Mouse (Mus musculus): ENCODE results near the gene Sgta. TPM values are rescaled to one million over a fixed set of nuclear protein-coding genes. Genes with fewer than 3 reads are reported as not detected.
A peak's percentile ranks its signal among the peaks of the same experiment; 100 is the strongest.

Gene Sgta
- polyA plus RNA-seq, 1 experiment from 2014 or later = 124 TPM

DNA sequence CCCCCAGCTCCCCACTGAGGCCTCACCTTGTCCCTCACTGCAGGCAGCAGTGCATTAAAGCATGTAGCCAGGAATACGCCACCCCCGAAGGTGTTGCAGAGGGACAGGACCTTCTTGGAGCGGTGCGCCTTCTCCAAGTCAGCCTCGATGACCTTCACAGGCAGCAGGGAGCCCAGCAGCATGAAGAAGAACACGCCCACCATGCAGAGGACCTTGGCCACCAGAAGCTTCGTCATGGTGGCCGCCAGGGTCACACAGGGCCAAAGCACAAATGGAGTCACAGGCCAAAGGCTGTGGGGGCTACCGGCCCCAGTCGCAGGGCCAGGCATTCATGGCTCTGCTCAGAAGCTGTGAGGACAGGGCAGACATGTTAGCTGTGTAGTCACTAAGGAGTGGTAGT is 26.4 kb downstream of the Sgta start:
- Histone ChIP-seq H3K4me3 (ENCODE audit: low read depth, low read length) (no peak overlapping the region), H3K9me3 (ENCODE audit: control insufficient read depth) (no peaks in the 10 kb centered on the region), H3K9ac (ENCODE audit: low read depth, low read length) (no peak overlapping the region), H3K27me3 (replicated peaks; ENCODE audit: control insufficient read depth, insufficient read depth, low read length) (no peaks in the 10 kb centered on the region), H3K27ac (ENCODE audit: low read depth, low read length) (no peak overlapping the region), H3K4me1 (replicated peaks; ENCODE audit: control insufficient read depth, insufficient read depth, low read length) (no peaks in the 10 kb centered on the region), H3K4me2 (replicated peaks; ENCODE audit: low read depth) (no peak overlapping the region), H3K36me3 (ENCODE audit: control insufficient read depth, insufficient read depth) (peaks cover 38% of the 10 kb centered on the region)
- WGBS = 87% methylated on average over 10 of the region's 10 CpGs
- no peak for TF ChIP-seq CTCF (IDR thresholded peaks at IDR 0.05; ENCODE audit: low read depth)
- ATAC-seq = no peak

DNA sequence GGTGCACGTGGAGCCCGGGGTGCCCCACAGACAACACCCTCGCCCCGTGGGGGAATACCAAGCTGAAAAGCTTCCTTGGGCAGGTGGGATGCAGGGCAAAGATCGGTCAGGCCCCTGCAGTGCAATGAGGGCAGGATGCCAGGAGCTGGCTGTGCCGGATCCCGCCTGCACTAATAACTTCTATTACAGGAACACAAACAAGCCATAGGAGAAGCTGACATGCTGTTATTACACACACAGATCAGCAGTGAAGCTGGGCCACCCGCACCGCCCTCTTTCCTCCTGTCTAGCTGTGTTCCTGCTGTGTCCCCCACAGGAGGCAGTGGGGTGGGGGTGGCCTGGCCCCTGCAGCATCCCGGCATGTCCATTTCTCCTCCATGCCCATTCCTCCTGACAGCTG is 30.9 kb downstream of the Sgta start:
- Histone ChIP-seq H3K4me1 (replicated peaks; ENCODE audit: control insufficient read depth, insufficient read depth, low read length) (no peaks in the 10 kb centered on the region), H3K9ac (ENCODE audit: low read depth, low read length) (no peak overlapping the region), H3K4me3 (ENCODE audit: low read depth, low read length) (no peak overlapping the region), H3K27ac (ENCODE audit: low read depth, low read length) (no peak overlapping the region), H3K36me3 (ENCODE audit: control insufficient read depth, insufficient read depth) (peaks cover 38% of the 10 kb centered on the region), H3K4me2 (replicated peaks; ENCODE audit: low read depth) (no peak overlapping the region), H3K27me3 (replicated peaks; ENCODE audit: control insufficient read depth, insufficient read depth, low read length) (peaks cover 22% of the 10 kb centered on the region), H3K9me3 (ENCODE audit: control insufficient read depth) (no peaks in the 10 kb centered on the region)
- WGBS = 66% methylated on average over 10 of the region's 10 CpGs
- TF ChIP-seq CTCF (IDR thresholded peaks at IDR 0.05; ENCODE audit: low read depth) = no peak
- ATAC-seq = no peak

- Histone ChIP-seq H3K4me1 (replicated peaks; ENCODE audit: control insufficient read depth, insufficient read depth, low read length) (no peaks in the 10 kb centered on the region), H3K4me2 (replicated peaks; ENCODE audit: low read depth) (no peak overlapping the region), H3K27ac (ENCODE audit: low read depth, low read length) (no peak overlapping the region), H3K36me3 (ENCODE audit: control insufficient read depth, insufficient read depth) (peaks cover 32% of the 10 kb centered on the region), H3K9me3 (ENCODE audit: control insufficient read depth) (no peaks in the 10 kb centered on the region), H3K27me3 (replicated peaks; ENCODE audit: control insufficient read depth, insufficient read depth, low read length) (peaks cover 22% of the 10 kb centered on the region), H3K9ac (ENCODE audit: low read depth, low read length) (no peak overlapping the region), H3K4me3 (ENCODE audit: low read depth, low read length) (no peak overlapping the region)
- no peak for ATAC-seq
- no peak for TF ChIP-seq CTCF (IDR thresholded peaks at IDR 0.05; ENCODE audit: low read depth)
Measured at GRCm38 (mm10) chr10:81028219-81028618, 31.8 kb downstream of the Sgta start.

- 51% methylated on average over 4 of the region's 4 CpGs for WGBS
- Histone ChIP-seq H3K36me3 (ENCODE audit: control insufficient read depth, insufficient read depth) (peaks cover 24% of the 10 kb centered on the region), H3K9ac (ENCODE audit: low read depth, low read length) (no peak overlapping the region), H3K9me3 (ENCODE audit: control insufficient read depth) (no peaks in the 10 kb centered on the region), H3K27ac (ENCODE audit: low read depth, low read length) (no peak overlapping the region), H3K4me1 (replicated peaks; ENCODE audit: control insufficient read depth, insufficient read depth, low read length) (no peaks in the 10 kb centered on the region), H3K4me2 (replicated peaks; ENCODE audit: low read depth) (no peak overlapping the region), H3K27me3 (replicated peaks; ENCODE audit: control insufficient read depth, insufficient read depth, low read length) (peaks cover 26% of the 10 kb centered on the region), H3K4me3 (ENCODE audit: low read depth, low read length) (no peak overlapping the region)
- no peak for TF ChIP-seq CTCF (IDR thresholded peaks at IDR 0.05; ENCODE audit: low read depth)
- ATAC-seq = no peak
Measured at GRCm38 (mm10) chr10:81027331-81027730, 32.6 kb downstream of the Sgta start.

DNA sequence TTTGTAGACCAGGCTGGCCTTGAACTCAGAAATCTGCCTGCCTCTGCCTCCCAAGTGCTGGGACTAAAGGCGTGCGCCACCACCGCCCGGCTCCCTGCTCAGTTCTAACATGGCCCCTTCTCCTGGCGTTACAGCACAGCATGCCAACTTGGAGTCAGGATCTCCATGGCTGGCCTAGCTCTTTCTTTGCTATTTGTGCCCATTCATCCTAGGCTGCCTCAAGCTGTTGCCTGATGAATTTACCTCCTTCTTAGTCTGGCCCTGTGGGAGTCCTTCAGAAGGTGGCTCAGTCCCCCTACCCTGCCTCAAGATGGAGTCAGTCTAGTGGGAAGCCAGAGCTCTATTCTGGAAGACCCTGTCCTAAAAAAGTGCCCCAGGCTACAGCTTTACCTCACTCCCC is 33.1 kb downstream of the Sgta start:
- H3K9me3 ChIP-seq (ENCODE audit: control insufficient read depth) = no peaks in the 10 kb centered on the region

DNA sequence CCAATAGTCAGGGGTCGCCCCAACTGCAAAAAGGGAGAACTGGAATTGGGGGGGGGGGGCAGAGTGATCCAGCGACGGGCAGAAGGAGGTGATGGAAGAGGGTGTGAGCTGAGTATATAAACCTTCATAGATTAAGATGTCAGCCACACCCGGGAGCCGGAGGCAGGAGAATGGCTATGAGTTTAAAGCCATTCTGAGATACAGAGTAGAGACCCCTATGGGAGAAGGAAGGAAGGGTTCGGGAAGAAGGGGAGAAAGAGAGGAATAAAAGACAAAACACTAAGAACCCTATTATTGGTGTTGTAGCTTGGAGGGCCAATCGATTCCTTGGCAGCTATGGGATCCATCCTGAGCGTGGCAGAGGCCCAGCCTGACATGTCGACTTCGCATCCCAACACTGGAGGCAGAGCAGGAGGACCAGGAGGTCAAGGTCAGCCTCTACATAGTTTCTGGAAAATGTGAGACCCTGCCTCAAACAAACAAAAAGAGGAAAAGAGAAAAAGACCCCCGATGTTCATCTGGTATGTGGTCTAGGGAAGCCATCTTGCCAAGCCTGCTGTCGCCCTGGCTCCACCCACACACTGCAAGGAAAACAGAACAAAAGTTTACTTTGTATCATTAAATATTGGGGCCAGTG is 34.2 kb downstream of the Sgta start, which contains the start of gene Diras1:
Gene Diras1 (minus strand): TSS at position 24 of the 637 bp plus-strand sequence.
- no peak for ATAC-seq
- H3K4me3 ChIP-seq (ENCODE audit: low read depth, low read length) = peak within 1 kb of the TSS; percentile 25
- H3K9ac ChIP-seq (ENCODE audit: low read depth, low read length) = no peak within 1 kb of the TSS
- H3K27ac ChIP-seq (ENCODE audit: low read depth, low read length) = no peak within 1 kb of the TSS
- H3K36me3 ChIP-seq (ENCODE audit: control insufficient read depth, insufficient read depth) = peaks cover 8% of the 10 kb centered on the region; the same call in 1 of the 2 replicates
- H3K9me3 ChIP-seq (ENCODE audit: control insufficient read depth) = no peaks in the 10 kb centered on the region
- WGBS = 42% methylated on average over 12 of the region's 12 CpGs
- H3K27me3 ChIP-seq (replicated peaks; ENCODE audit: control insufficient read depth, insufficient read depth, low read length) = peaks cover 32% of the 10 kb centered on the region
- H3K4me1 ChIP-seq (replicated peaks; ENCODE audit: control insufficient read depth, insufficient read depth, low read length) = no peaks in the 10 kb centered on the region
- TF ChIP-seq CTCF (IDR thresholded peaks at IDR 0.05; ENCODE audit: low read depth) = no peak
- peak within 1 kb of the TSS; percentile 52 for H3K4me2 ChIP-seq (replicated peaks; ENCODE audit: low read depth)

More for the DNA sequence above, 33.1 kb downstream of the Sgta start:
- Histone ChIP-seq H3K36me3 (ENCODE audit: control insufficient read depth, insufficient read depth) (peaks cover 19% of the 10 kb centered on the region), H3K27ac (ENCODE audit: low read depth, low read length) (no peak overlapping the region), H3K4me1 (replicated peaks; ENCODE audit: control insufficient read depth, insufficient read depth, low read length) (no peaks in the 10 kb centered on the region), H3K4me3 (ENCODE audit: low read depth, low read length) (no peak overlapping the region), H3K4me2 (replicated peaks; ENCODE audit: low read depth) (no peak overlapping the region), H3K27me3 (replicated peaks; ENCODE audit: control insufficient read depth, insufficient read depth, low read length) (peaks cover 31% of the 10 kb centered on the region), H3K9ac (ENCODE audit: low read depth, low read length) (no peak overlapping the region)
- no peak for TF ChIP-seq CTCF (IDR thresholded peaks at IDR 0.05; ENCODE audit: low read depth)
- no peak for ATAC-seq
- 90% methylated on average over 5 of the region's 5 CpGs for WGBS
